Mouse (Mus musculus): ENCODE data around the gene Gimap1.

DNA sequence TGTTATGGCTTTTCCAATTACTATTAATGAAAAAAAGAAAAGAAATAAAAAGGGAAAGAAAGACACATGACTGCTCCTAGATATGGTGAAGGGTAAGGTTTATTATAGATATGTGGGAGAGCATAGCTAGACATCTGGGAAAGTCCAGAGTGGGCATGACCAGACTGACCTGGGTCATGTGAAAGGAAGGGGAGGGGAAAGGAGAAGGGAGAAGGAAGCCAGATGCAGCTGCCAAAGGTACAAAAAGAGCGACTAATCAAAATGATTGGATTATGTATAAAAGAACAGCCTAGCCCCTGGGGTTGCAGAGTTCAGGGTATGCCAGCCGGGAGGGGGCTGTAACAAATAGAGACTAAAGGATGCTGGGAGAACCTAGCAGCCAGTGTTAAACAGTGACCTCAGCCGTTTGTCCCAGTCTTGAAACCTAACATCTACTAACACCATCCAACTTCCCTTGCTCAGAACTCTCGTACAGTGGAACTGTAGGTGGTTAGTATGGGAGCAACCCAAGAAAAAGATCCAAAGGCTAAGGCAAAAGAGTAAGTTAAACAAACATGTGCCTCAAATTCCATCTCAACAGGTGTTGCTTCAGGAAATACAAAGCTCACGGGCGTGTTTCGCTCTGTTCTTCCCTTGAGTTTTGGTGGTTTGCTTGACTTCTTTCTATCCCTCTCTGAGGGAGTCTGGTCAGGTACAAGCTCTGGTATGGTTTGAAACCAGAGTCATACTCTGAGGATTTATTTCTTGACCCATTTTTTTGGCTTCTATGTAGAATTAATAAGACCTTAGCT lies 40.6 kb upstream of the Gimap1 start:
- TF ChIP-seq GATA1 (IDR thresholded peaks at IDR 0.05; ENCODE audit: low read length), result no peak
- TF ChIP-seq TAL1 (IDR thresholded peaks at IDR 0.05; ENCODE audit: low read length), result no peak

Measured in erythroblast, embryonic 14.5 days (primary cell).